Mouse (Mus musculus): ENCODE measurements around the gene Ube2j1. TPM values are rescaled to one million over a fixed set of nuclear protein-coding genes. Genes with fewer than 3 reads are reported as not detected.

Ube2j1 gene
- polyA plus RNA-seq, 1 experiment from 2014 or later, result 61.6 TPM

DNA sequence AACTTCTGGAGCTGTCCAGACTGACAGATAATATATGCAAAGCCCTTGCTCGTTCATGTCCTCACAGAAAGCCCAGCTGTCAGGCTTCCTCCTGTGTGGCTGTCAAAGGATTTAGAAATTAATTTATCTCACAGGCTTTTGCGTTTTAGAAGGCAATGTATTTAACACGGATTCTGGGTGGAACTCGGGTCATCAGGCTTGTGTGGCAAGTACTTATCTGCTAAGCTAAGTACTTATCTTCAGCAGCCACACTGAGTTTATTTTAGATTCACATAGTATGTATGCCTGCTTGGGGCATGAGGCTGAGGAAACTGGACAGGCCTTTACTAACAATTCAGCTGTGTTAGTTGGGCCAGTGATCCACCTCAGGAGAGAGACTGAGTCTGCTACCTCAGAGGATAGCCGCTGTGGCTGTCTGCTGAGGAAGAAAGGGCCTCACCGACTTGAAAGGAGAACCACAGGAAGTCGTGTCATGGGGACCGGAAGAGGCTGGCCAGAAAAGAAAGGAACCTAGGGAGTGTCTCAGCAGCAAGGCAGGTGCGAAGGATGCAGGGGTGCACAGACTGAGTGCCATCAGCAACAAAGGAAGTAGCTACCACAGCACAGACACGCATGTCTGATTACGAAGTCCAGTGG lies 41.4 kb downstream of the Ube2j1 start:
- H3K9ac ChIP-seq (replicated peaks; ENCODE audit: low read length), result no peak overlapping the region
- ATAC-seq (ENCODE audit: low FRiP score, low TSS enrichment) (no peak), DNase-seq (peak; percentile 61)
- H3K36me3 ChIP-seq (ENCODE audit: control insufficient read depth, insufficient read depth, low read length), result no peaks in the 10 kb centered on the region
- H3K4me3 ChIP-seq (replicated peaks; ENCODE audit: low read depth, low read length), result no peak overlapping the region
- H3K27me3 ChIP-seq (ENCODE audit: control insufficient read depth, insufficient read depth, low read length), result no peaks in the 10 kb centered on the region
- H3K4me1 ChIP-seq (ENCODE audit: control insufficient read depth, insufficient read depth, low read length), result 0 out of 2 replicates have a peak, but pooled peaks cover 7% of the 10 kb centered on the region
- H3K9me3 ChIP-seq (ENCODE audit: control insufficient read depth, low read length), result no peaks in the 10 kb centered on the region
- H3K4me2 ChIP-seq (ENCODE audit: low read length), result no peak overlapping the region
- peak overlapping the region; percentile 52 for H3K27ac ChIP-seq (replicated peaks; ENCODE audit: low read depth, low read length)
- WGBS, result 18% methylated on average over 11 of the region's 11 CpGs

DNA sequence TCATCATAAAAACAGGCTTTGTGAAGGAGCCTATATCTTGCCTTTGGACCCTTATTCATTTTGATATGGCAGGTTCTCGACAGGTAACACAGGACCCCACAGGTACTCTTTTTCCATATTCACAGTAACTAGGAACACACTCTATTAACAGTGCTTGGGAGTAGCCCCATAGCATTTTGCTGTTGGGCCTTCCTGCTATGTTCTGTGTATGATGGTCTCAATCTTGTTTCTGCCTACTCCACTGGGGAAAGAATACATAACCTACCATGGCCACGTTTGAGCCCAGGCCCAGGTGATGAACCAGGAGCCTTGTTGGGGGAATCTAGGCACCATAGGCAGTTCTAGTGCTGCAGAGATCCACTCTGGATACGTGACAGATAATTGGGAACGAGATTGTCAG lies 43.2 kb downstream of the Ube2j1 start:
- Histone ChIP-seq H3K9ac (replicated peaks; ENCODE audit: low read length) (no peak overlapping the region), H3K4me2 (ENCODE audit: low read length) (no peak overlapping the region), H3K36me3 (ENCODE audit: control insufficient read depth, insufficient read depth, low read length) (no peaks in the 10 kb centered on the region), H3K9me3 (ENCODE audit: control insufficient read depth, low read length) (no peaks in the 10 kb centered on the region), H3K27me3 (ENCODE audit: control insufficient read depth, insufficient read depth, low read length) (no peaks in the 10 kb centered on the region), H3K4me3 (replicated peaks; ENCODE audit: low read depth, low read length) (no peak overlapping the region), H3K4me1 (ENCODE audit: control insufficient read depth, insufficient read depth, low read length) (0 out of 2 replicates have a peak, but pooled peaks cover 7% of the 10 kb centered on the region), H3K27ac (replicated peaks; ENCODE audit: low read depth, low read length) (no peak overlapping the region)
- no peak for ATAC-seq (ENCODE audit: low FRiP score, low TSS enrichment)
- 84% methylated on average over 4 of the region's 4 CpGs for WGBS
- DNase-seq, result no peak

DNA sequence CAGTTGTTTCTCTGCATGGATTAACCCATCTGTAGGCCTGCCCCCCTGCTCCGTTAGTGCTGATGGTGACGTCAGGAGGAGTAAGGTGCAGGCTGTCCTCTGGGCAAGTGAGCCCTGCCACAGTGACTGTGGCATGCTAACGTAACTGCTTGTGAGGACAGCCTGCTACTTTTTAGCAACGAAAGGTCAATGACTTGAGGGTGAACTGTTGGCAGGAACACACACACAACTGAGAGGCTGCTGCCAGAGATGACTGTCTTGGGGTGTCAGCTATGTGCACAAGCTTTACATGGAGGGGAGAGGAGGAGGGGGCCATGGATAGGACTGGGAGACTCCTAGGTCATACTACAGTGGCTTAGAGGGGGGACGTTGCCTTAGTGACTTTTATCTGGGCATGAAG lies 43.6 kb downstream of the Ube2j1 start:
- Histone ChIP-seq H3K9ac (replicated peaks; ENCODE audit: low read length) (no peak overlapping the region), H3K9me3 (ENCODE audit: control insufficient read depth, low read length) (no peaks in the 10 kb centered on the region), H3K36me3 (ENCODE audit: control insufficient read depth, insufficient read depth, low read length) (no peaks in the 10 kb centered on the region), H3K4me1 (ENCODE audit: control insufficient read depth, insufficient read depth, low read length) (0 out of 2 replicates have a peak, but pooled peaks cover 7% of the 10 kb centered on the region), H3K27ac (replicated peaks; ENCODE audit: low read depth, low read length) (no peak overlapping the region), H3K4me3 (replicated peaks; ENCODE audit: low read depth, low read length) (no peak overlapping the region), H3K27me3 (ENCODE audit: control insufficient read depth, insufficient read depth, low read length) (no peaks in the 10 kb centered on the region), H3K4me2 (ENCODE audit: low read length) (no peak overlapping the region)
- 76% methylated on average over 5 of the region's 5 CpGs for WGBS
- DNase-seq (no peak), ATAC-seq (ENCODE audit: low FRiP score, low TSS enrichment) (no peak)

DNA sequence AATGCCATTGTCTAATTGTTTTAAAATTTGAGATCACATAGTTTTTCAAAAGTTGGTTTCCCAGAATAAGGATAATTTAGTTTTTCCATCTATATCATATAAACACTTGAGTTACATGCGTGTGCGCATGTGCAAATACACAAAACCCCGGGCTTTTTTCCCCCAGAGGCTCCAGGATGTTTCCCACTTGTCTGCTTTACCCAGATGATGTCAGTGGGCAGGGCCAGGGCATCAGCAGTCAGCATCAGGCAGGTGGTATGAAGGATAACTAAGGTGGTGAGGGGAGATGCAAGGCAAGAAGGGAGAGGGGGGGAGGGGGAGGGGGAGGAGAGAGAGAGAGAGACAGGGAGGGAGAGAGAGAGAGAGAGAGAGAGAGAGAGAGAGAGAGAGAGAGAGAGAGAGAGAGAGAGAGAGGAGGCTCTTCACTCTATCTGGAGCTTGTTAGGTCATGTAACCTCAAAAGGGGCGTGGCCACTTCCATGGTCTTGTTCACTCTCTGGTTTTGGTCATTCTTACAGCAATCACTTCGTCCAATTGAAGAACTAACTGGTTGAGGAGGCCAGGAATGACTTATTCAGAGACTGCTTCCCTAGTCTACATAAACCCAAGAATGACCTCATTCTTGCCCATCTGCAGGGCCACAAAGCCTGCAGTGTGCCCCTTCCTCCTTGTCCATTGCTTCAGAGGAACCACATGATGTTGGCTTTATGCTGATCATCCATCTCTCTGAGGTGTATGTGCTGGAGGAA lies 44.7 kb downstream of the Ube2j1 start:
- Histone ChIP-seq H3K9me3 (ENCODE audit: control insufficient read depth, low read length) (no peaks in the 10 kb centered on the region), H3K36me3 (ENCODE audit: control insufficient read depth, insufficient read depth, low read length) (no peaks in the 10 kb centered on the region), H3K27ac (replicated peaks; ENCODE audit: low read depth, low read length) (no peak overlapping the region), H3K27me3 (ENCODE audit: control insufficient read depth, insufficient read depth, low read length) (no peaks in the 10 kb centered on the region), H3K4me2 (ENCODE audit: low read length) (no peak overlapping the region), H3K4me3 (replicated peaks; ENCODE audit: low read depth, low read length) (no peak overlapping the region), H3K4me1 (ENCODE audit: control insufficient read depth, insufficient read depth, low read length) (0 out of 2 replicates have a peak, but pooled peaks cover 7% of the 10 kb centered on the region), H3K9ac (replicated peaks; ENCODE audit: low read length) (no peak overlapping the region)
- no peak for DNase-seq
- ATAC-seq (ENCODE audit: low FRiP score, low TSS enrichment), result no peak
- 83% methylated on average over 5 of the region's 5 CpGs for WGBS

DNA sequence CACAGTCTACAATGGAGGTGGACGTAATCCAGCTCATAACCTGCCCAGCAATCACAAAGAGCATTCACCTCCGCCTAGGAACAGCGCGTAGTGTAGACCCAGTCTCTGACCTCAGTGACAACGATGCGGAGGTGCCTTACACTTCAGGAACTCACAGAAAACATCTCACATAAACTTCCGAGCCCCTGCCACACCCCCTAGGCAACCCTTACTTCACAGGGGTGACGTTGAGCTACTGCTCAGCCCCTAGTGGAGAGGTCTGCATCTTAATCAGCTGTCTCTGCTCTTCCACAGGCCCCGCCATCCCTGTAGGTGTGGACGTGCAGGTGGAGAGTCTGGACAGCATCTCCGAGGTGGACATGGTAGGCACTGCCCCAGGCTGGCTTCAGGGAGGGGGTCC lies 45.9 kb downstream of the Ube2j1 start:
- DNase-seq (no peak), ATAC-seq (ENCODE audit: low FRiP score, low TSS enrichment) (no peak)
- H3K4me1 ChIP-seq (ENCODE audit: control insufficient read depth, insufficient read depth, low read length), result 0 out of 2 replicates have a peak, but pooled peaks cover 7% of the 10 kb centered on the region
- WGBS, result 78% methylated on average over 11 of the region's 11 CpGs
- no peak overlapping the region for H3K27ac ChIP-seq (replicated peaks; ENCODE audit: low read depth, low read length)
- H3K27me3 ChIP-seq (ENCODE audit: control insufficient read depth, insufficient read depth, low read length), result no peaks in the 10 kb centered on the region
- H3K9ac ChIP-seq (replicated peaks; ENCODE audit: low read length), result no peak overlapping the region
- H3K36me3 ChIP-seq (ENCODE audit: control insufficient read depth, insufficient read depth, low read length), result no peaks in the 10 kb centered on the region
- H3K9me3 ChIP-seq (ENCODE audit: control insufficient read depth, low read length), result no peaks in the 10 kb centered on the region
- H3K4me3 ChIP-seq (replicated peaks; ENCODE audit: low read depth, low read length), result no peak overlapping the region
- H3K4me2 ChIP-seq (ENCODE audit: low read length), result no peak overlapping the region

DNA sequence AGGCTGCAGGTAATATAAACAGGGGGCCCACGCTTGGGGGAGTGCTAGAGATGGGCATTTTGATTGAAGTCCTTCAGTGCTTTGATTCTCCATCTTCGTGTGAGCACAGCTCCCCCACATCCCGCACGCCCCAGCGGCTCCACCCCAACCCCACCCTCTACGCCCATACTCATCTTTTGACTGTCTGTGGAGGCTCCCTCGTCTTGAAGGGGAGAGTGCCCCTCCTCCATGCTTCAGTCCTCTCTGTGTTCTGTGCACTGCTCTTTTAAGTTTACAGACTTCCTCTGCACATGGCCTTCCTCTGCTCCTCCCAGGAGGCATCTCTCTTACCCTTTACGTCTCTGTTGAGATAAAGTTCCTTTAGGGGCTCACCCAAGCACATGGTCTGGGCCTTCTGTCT lies 46.5 kb downstream of the Ube2j1 start:
- WGBS, result 59% methylated on average over 8 of the region's 8 CpGs
- Histone ChIP-seq H3K4me2 (ENCODE audit: low read length) (no peak overlapping the region), H3K9me3 (ENCODE audit: control insufficient read depth, low read length) (no peaks in the 10 kb centered on the region), H3K36me3 (ENCODE audit: control insufficient read depth, insufficient read depth, low read length) (no peaks in the 10 kb centered on the region), H3K27ac (replicated peaks; ENCODE audit: low read depth, low read length) (no peak overlapping the region), H3K27me3 (ENCODE audit: control insufficient read depth, insufficient read depth, low read length) (no peaks in the 10 kb centered on the region), H3K9ac (replicated peaks; ENCODE audit: low read length) (no peak overlapping the region), H3K4me3 (replicated peaks; ENCODE audit: low read depth, low read length) (no peak overlapping the region), H3K4me1 (ENCODE audit: control insufficient read depth, insufficient read depth, low read length) (0 out of 2 replicates have a peak, but pooled peaks cover 5% of the 10 kb centered on the region)
- DNase-seq (no peak), ATAC-seq (ENCODE audit: low FRiP score, low TSS enrichment) (no peak)

DNA sequence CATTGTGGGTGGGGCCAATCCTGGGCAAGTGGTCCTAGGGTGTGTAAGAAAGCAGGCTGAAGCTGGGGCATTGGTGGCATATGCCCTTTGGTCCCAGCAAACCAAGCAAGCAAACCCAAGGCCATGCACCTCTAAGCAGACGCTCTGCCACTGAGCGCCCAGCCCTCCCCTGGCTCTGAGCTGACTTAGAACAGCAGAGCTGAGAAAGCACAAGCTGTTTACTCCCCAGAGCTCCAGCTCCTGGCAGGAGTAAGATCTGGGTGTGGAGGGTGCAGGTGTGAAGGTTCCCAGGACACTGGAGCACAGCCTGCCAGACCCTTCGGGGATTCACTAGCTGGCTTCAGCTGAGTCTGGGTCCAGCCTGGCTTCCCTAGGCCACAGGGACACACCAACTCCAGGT lies 47.3 kb downstream of the Ube2j1 start:
- no peak for ATAC-seq (ENCODE audit: low FRiP score, low TSS enrichment)
- H3K27ac ChIP-seq (replicated peaks; ENCODE audit: low read depth, low read length), result no peak overlapping the region
- no peaks in the 10 kb centered on the region for H3K36me3 ChIP-seq (ENCODE audit: control insufficient read depth, insufficient read depth, low read length)
- H3K4me3 ChIP-seq (replicated peaks; ENCODE audit: low read depth, low read length), result no peak overlapping the region
- DNase-seq, result no peak
- H3K27me3 ChIP-seq (ENCODE audit: control insufficient read depth, insufficient read depth, low read length), result no peaks in the 10 kb centered on the region
- H3K9me3 ChIP-seq (ENCODE audit: control insufficient read depth, low read length), result no peaks in the 10 kb centered on the region
- H3K9ac ChIP-seq (replicated peaks; ENCODE audit: low read length), result no peak overlapping the region
- no peaks in the 10 kb centered on the region for H3K4me1 ChIP-seq (ENCODE audit: control insufficient read depth, insufficient read depth, low read length)
- no peak overlapping the region for H3K4me2 ChIP-seq (ENCODE audit: low read length)
- WGBS, result 90% methylated on average over 3 of the region's 3 CpGs

DNA sequence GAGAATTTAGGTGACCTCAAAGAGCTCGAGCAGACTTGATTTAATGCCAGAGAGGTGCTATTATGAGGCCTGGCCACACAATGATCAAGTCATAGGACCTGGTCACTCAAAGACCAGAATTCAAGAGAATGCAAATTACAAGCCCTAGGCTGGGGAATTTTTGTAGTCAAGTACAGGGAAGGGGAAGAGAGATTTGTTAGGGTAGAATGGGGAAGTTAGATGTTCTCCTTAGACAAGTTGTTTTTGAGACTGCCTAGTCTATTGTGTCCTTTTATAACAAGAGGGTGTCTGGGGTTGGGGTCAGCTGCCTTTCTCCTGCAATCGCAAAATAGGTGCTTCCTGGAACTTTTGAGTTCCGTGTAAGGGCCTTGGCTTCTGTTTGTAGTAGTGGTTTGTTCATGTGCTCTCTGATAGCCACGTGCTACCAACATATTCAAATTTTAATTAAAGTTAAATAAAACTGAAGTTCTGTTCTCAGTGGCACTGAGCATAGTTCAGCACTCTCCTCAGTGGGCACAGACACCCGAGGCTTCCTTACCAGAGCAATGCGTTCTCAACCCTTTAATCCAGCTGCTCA lies 68.0 kb downstream of the Ube2j1 start:
- Histone ChIP-seq H3K4me2 (ENCODE audit: low read length) (no peak overlapping the region), H3K9me3 (ENCODE audit: control insufficient read depth, low read length) (no peaks in the 10 kb centered on the region), H3K9ac (replicated peaks; ENCODE audit: low read length) (no peak overlapping the region), H3K4me3 (replicated peaks; ENCODE audit: low read depth, low read length) (no peak overlapping the region), H3K4me1 (ENCODE audit: control insufficient read depth, insufficient read depth, low read length) (no peaks in the 10 kb centered on the region), H3K27ac (replicated peaks; ENCODE audit: low read depth, low read length) (no peak overlapping the region), H3K36me3 (ENCODE audit: control insufficient read depth, insufficient read depth, low read length) (no peaks in the 10 kb centered on the region), H3K27me3 (ENCODE audit: control insufficient read depth, insufficient read depth, low read length) (no peaks in the 10 kb centered on the region)
- WGBS, result 86% methylated on average over 6 of the region's 6 CpGs
- no peak for DNase-seq
- ATAC-seq (ENCODE audit: low FRiP score, low TSS enrichment), result no peak
